Mouse (Mus musculus) left cerebral cortex, adult 11 months (tissue): ENCODE measurements around the gene Arhgef3.

ENCODE experiments used
- DNase-seq: peaks from one replicate; pipeline ENCODE4 v3.0.0; 2022; ENCODE audit warnings: low spot score

Gene Arhgef3

DNA sequence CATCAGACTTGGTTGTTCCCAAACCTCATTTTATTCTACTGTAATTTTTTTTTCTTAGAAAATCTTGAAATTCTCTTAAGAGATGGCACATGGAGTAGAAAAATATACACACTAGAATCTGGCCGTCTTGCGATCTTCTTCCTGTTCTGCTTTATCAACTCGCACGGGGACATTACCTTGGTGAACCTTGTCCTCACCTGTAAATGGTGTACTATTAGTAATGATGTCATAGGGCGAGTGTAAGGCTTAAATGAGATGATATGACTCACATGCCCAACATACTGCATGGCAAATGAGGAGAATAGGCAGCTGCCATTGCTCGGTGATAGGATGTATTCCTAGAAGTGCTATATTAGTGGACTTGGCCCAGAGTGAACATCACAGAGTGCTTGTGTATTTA is 49.9 kb downstream of the Arhgef3 start:
- no peak for DNase-seq

DNA sequence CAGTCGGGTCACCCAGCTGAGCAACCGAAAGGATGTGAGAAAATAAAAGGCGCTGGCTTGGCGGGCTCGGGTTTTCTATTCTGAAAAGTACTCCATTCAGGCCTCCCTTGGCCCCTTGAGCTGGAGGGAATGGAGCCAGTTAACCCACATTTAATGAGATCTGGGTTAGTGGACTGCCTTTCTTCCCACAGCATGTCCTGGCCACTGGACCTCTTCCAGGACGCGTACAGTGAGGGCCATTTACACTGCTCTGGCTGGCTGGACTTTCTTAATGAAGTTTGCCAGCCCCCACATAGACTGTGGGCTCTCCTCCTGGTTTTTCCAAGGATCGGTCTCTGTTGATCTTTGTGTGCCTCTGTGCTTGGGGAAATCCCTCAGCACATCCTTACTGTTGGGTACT is 52.1 kb downstream of the Arhgef3 start:
- peak; percentile 11 for DNase-seq

DNA sequence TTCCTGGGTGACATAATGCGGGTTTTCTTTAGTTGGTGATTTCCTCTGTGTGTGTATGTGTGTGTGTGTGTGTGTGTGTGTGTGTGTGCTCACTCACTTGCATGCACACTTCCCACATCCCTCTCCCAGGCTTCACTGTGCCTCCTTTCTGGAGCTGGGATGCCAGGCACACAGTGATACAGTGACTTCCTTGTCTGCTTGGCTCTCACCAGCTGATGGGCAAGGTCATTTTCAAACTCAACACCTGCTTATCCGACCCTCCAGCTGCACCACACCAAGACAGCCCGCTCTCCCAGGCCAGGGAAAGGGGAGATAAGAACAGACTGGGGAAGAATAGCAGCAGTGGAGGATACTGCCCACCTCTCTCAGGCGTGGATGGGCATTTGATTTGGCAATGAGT is 52.5 kb downstream of the Arhgef3 start:
- no peak for DNase-seq

DNA sequence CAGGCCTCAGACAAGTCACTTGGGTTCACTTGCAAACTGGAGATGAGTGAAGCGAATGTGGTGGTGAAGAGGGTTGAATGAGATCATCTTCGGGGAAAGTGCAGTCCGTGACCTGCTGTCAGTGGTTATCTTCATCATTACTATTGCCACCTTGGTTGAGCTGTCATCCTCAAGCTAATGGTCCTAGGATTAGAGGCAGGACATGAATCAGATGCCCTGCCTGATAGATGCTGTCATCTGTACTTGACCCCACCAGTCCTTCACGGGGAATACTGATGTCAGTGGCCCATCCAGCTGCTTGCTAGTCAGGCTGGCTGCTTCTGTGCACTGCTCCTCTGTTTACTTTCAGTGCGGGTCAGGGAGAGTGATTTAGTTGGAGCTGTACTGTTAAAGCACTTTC is 53.7 kb downstream of the Arhgef3 start:
- no peak for DNase-seq

DNA sequence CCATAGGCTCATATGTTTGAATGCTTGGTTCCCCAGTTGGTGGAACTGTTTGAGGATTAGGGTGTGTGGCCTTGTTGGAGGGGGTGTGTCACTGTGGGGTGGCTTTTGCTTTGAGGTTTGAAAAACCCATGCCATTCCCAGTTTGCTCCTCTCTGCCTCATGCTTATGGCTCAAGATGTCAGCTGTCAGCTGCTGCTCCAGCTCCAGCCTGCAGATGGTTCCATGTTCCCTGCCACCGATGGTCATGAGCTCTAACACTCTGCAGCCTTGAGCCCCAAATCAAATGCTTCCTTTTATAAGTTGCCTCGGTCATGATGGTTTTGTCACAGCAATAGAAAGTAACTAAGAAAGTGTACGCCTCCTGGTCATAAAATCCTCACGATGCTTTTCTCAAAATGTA is 54.6 kb downstream of the Arhgef3 start:
- no peak for DNase-seq

DNA sequence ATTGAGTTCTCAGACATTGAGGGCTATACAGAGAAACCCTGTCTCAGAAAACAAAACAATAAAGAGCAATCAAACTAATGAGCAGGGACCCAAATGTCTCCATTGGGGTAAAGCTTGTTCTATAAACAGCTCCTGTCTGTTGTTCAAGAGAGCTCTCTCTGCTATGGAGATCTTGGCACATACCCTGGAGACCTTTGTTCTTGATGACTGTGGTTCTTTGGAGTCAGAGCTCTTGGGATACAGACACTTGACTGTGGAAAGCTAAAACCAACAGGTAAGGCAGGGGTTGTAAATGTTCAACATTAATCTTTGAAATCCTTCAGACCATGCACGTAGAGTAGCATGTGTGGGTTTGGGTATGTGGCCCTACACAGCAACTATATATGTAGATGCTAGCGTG is 55.7 kb downstream of the Arhgef3 start:
- no peak for DNase-seq

DNA sequence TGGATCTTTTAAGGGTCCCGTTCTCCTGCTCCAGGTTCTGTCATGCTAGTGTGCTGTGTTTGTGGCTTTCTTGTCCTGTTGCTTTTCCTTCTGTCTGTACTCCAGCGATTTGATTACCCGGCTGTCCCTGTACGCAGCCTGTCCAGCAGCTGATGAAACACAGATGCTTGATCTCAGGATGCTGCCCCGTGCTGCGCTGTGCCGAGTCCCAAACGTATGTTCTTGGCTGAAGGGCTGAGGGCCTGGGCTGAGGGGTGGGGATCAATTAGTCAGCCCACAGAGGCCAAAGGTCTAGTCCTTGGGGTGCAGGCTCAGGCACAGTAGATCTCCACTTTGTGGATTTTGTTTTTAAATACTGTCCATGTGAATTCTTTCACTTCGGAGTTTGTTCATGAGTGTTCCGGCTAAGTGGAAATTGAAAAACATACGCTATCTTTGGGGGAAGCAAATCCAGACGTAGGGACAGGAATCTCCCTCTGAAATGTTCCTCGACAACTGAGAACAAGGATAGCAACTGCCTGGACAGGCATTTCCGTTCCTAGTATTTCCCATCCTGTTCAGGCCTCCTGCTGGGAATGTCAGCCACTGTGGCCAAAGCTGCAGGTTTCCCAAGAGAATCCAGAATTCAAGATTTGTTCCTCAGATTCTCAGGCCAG is 56.6 kb downstream of the Arhgef3 start:
- no peak for DNase-seq

DNA sequence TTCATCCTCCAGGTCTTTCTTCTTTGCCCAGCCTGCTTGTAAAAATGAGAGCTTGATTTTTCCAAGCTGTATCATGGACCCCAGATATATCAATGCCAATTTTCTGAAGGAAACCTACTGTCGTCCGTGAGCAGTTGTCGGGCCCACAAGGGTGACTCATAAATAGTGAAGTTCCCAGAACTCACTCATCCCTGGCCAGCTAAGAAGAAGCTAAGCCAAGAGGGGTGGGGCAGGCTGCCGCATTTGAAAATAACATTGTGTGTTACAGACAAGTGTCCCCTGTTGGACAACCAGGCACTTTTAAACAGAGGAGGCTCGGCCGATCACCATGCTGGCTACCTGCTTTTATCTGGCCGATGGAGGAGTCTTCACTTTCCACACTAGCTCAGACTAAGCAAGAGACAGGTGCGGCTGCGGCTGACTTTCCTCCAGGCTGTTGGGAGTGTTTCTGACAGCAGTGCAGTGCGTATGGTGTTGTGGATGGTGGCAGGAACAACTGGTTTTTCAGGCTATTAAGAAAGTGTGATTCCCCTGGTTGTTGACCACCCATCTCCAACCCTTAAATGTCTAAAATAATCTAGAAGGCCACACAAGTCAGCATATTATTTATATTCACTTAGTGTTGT is 58.6 kb downstream of the Arhgef3 start:
- DNase-seq = no peak

DNA sequence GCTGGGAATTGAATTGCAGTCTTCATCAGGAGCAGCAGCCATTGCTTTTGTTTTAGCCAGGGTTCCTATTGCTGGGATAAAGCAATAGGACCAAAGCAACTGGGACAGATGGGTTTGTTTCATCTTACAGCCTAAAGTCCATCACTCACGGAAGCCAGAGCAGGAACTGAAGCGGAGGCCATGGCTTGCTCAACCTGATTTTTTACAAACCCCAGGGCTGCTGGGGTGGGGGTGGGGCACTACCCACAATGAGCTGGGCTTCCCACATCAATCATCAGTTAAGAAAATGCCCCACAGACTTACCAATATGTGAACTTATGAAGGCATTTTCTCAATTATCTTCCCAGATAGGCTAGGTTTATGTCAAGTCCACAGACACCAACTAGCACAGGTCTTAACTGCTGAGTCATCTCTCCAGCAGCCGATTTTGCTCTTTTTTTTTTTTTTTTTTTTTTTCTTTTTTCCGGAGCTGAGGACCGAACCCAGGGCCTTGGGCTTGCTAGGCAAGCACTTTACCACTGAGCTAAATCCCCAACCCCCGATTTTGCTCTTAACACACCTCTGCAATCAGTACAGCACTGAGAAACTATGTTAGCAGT is 59.6 kb downstream of the Arhgef3 start:
- DNase-seq = no peak

DNA sequence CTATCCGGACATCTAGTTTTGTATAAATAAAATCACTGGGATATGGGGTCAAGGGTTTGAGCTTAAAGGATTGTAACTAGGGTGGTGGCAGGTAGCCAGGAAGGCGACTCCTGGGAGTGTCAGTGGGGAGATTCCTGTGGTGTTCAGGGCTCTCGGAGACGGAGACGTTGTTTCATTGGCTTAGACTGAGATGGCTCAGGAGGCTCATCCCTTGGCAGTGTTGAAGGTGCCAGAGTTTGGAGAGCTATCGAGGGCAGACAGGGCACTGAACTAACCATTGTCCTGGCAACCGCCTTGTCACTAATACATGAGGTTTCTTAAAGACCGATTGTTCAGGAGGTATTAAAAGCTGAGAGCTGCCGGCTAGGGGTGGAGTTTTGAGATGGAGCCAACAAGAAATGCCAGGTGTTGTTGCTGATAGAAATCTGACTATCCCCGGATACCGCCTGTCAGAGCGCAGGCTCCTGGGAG is 60.2 kb downstream of the Arhgef3 start:
- no peak for DNase-seq

DNA sequence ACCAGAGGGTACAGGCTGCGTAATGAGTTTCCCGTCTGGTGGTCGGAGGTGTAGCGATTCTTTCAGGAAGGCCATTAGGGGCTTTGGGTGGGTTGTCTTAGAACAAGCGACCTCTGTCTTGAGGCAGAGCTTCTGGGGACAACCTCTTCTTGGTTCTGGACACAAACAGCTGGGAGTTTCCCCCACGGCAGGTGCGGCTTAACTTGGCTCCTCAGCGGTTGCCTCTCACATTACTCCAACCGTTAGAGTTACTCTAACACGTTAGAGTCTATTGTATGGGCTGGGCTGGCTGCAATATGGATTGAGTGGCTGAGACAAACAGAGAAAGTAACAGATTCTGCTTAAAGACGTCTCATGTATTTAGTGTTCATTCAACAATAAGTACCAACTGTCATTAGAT is 60.6 kb downstream of the Arhgef3 start:
- no peak for DNase-seq

DNA sequence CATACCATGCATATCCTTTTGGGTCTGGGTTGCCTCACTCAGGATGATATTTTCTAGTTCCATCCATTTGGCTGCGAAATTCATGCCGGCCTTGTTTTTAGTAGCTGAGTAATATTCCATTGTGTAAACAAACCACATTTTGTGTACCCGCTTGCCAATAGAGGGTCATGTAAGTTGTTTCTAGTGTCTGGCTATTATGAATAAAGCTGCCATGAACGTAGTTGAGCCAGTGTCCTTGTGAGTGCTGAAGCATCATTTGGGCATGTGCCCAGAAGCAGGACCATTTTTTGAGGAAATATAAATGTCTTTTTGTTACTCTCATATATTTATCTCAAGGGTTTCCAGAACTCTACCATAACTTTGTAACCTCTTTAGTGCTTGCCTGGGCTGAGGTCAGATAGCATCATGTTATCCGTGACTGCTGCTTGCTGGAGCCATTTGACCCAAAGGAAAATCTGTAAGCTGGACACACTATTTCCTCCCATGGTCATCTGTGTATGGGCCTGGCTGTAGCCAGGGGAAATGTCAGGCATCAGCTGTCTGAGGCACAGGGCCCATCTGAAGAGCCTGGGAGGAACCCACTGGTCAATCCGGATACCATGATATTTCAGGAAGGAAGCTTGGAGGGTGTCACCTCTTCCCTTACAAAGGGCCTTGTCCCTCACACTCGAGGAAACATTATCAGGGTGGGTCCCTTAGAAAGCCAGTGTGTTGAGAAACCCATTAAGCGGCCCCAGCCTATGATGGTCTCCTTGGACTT is 63.3 kb downstream of the Arhgef3 start:
- no peak for DNase-seq

DNA sequence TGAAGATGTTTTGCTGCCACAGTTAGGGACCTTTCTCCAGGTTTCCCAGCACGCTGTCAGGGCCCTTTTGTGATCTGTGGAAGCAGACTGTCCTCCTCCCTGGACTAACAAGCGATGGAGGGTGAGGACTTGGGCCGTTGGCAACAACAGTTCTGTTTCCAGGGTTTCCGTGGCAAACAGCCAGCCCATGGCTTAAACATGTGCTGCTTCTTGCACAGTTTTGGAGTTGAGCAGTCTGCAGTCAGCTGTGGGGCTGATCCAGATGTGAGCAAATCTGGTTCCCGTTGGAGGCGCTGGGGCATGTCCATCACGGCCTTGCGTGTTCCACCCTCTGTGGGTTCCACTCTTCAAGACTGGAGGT is 63.8 kb downstream of the Arhgef3 start:
- no peak for DNase-seq

DNA sequence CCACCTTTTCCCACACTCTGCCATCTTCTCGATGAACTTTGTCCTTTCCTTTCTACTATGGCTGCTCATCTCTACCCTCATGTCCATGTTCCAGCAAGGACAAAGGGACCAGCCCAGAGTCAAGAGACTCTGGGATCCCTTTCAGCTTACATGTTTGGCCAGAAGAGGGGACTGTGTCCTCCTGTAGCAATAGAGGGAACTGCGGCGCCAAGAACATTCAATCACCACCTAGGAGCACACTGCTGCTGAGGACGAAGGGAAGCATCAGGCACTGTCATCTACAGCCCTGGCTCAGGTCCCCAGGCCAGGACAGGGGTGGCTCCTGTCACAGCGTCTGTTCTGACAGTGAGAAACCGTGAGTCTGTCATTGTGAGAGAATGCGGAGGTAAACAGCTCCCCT is 65.1 kb downstream of the Arhgef3 start:
- DNase-seq = no peak

DNA sequence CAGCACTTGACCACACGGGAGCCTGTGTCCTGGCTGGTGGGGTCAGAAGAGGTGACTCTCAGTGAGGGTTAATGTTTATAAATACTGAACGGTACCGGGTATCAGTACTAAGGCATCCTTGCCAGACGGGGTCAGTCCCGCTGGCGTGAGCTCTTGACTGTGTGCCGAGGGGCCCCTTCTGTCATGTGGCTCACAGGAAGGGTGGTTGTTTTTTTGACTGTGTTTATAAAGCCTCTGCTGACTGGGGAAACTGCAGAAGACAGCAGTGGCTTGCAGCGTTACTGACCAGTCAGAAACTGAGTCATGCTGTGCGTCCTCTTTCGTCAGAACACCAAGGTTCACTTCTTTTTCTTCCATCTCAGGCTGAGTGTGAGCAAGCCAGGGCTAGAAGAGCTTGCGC is 67.4 kb downstream of the Arhgef3 start:
- no peak for DNase-seq

DNA sequence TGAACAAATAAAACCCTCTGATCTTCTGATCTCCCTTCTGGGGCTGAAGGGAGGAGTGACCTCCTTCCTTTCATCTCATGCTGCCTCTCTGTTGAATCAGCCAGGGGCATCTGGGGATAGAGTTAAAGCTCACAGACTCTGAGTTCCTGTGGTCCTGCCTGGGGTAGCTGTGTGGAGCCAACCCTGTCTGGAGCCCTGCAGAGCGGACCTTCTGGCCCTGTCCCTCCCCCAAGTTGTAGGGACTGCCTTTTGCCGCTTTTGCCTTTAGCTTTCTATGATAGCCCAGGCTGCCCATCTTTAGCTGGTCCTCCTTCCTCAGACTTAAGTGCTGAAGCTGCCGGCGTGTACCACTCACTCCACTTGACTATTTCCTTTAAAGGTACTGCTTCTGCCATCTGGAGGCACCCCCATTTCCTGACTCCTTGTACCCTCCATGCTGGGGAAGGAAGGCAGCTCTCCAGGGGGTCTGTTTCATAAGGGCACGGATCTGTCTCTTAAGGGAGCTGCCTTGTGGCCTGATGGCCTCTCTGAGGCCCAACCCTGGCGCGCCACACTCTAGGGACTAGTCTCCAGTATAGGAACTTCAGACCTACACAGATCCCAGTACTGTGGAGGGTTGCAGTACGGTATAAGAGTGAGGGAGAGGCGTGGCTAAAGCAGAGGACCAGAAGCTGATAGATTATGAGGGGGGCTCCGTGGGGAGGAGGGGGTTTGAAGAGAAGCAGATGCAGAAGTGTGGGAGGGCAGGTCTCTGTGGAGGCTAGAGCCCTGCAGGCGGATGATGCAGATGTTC is 68.1 kb downstream of the Arhgef3 start:
- DNase-seq = no peak

DNA sequence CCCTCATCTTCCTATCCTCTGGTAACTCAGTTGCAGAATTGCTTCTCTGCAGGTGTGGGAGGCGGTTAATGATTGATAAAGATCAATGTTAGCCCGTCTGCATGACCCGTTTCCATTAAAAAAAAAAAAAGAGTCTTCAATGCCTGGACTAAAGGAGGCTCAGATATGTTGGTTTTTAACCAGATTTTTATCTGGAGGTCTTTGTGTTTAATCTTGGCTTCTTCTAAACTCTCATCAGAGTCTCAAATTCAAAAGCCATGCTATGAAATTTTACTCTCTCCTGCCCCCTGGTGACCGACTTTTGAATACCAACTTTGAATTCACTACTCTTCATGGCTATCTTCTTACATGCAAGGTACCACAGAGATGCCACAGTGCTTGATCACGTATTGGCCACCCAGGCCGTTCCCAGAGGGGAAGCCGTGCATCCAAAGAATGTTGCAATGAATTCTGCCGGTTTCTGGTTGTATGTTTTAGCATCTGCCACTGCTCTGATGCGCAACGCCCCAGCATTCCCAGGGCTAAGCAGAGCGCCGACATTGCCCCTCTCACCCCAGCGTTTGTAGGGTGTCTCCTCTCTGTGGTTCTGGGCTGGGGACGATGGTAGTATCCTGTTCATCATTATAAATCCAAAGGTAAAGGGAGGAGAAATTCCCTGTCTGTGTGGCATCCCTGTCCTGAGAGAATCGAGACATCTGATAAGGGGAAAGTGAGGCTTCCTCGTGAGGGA is 69.0 kb downstream of the Arhgef3 start:
- peak; percentile 51 for DNase-seq

DNA sequence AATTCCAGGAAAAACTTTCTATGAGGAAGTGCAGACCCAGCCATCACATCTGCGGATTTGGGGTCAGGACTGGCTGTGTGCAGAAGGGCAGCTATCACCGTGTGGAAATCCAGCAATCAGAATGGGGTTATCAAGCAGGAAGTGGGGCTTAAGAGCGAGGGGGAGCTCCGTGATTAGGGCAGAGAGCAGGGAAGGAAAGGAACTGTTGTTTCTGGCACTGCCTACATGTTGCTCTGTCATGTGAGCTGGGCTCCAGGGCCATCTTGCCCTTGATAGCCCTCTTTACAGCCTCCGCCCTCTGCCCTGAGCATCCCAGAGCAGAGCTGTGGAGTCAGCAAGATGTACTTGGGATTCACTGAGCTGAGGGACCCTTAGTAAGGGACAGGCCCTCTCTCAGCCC is 71.2 kb downstream of the Arhgef3 start:
- no peak for DNase-seq

DNA sequence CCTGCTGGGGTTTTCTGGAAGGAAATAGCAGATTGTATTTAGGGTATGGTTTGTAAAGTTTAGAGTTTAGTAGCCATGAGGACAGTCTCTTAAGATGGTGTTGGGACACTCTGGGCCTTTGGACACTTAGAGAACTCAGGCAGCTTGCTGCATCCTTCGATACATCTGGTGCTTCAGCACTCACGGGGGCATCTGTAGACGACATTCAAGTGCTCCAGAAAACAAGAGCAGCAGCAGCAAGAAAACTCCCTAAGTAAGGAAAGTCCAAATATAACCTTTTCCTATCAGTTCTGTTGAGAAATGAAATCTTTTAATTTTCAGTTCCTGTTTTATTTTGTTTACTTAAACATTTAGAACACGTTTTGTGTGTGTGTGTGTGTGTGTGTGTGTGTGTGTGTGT is 71.9 kb downstream of the Arhgef3 start:
- DNase-seq = no peak

DNA sequence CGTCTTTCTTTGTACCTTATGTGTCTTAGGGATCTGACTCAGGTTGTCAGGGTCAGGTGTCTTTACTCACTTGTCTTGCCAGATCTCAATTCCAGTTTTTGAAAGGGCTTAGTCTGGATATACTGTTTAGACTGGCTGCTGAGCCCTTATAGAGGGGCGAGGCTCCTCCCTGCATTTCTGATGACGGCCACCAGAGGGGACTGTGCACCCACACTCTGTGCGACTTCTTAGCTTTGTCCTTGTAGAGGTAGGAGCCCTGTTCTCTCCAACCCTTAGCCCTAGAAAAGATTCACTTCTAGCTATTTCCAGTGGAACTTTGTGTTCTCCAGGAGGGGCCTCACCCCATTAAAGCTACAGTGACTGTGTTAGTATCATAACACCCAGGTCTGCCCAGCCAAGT is 72.3 kb downstream of the Arhgef3 start:
- peak; percentile 79 for DNase-seq

DNA sequence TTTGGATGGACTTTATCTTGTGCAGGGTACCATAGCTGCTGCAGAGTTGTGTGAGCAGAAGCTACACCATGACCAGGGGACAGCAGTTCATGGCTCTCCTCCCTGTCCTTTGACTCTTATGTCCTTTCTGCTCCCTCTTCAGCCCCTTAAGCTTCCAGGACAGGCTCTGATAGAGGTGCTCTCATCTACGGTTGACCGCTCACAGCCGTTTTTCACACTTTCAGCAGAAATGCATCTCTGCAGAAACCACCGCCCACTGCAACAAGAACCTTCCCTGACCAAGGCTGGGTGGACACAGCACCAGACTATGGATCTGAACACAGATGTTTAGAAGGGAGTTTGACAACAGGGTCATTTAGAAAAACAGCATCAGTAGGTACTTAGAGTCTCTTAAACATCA is 73.2 kb downstream of the Arhgef3 start:
- DNase-seq = no peak

DNA sequence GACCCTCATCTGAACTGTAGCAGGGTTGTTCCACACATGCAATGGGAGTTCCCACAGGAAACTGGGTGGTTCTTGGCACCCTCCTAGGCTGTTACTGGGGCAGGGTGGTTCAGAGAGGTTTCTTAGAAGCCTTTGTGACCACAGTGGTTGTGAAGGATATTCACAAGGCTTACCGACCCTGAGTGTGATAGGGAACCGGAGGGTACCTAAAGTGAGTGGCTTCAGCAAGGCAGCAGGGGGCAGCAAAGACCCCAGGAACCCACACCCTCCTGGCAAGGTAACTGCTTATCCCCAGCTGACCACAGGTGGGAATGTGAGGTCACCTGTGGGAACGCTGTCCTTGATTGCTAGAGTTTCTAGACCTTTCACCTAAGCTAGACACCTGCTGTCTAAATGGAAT is 77.8 kb downstream of the Arhgef3 start:
- DNase-seq = no peak
